Mouse (Mus musculus) hindbrain, embryonic 10.5 days (tissue): Measurements from ENCODE around the gene Gm44805. TPM values are rescaled to one million over a fixed set of nuclear protein-coding genes. Genes with fewer than 3 reads are reported as not detected.

ENCODE experiments used
- DNase-seq: peaks from one replicate; pipeline ENCODE4 v3.0.0-alpha.2; 2017; ENCODE audit warnings: low spot score
- H3K27ac ChIP-seq: fragments of 300-500 bp; sonication (generic); 2 replicates; pipeline ENCODE4 v1.5.1; 2016; ENCODE audit warnings: mild to moderate bottlenecking, moderate library complexity
- H3K27me3 ChIP-seq: fragments of 300-500 bp; sonication (generic); 2 replicates; pipeline ENCODE4 v1.6.1; 2016; ENCODE audit warnings: mild to moderate bottlenecking; ENCODE audit not compliant: poor library complexity, insufficient read depth, severe bottlenecking
- H3K36me3 ChIP-seq: fragments of 300-500 bp; sonication (generic); 2 replicates; pipeline ENCODE4 v1.6.1; 2016; ENCODE audit warnings: mild to moderate bottlenecking, moderate library complexity
- H3K4me1 ChIP-seq: fragments of 300-500 bp; sonication (generic); replicated peaks from 2 replicates; pipeline ENCODE4 v1.6.1; 2016; ENCODE audit warnings: mild to moderate bottlenecking
- H3K4me3 ChIP-seq: fragments of 300-500 bp; sonication (generic); 2 replicates; pipeline ENCODE4 v1.5.1; 2016; ENCODE audit warnings: mild to moderate bottlenecking, moderate library complexity
- H3K9me3 ChIP-seq: fragments of 300-500 bp; sonication (generic); 2 replicates; pipeline ENCODE4 v1.6.1; 2016; ENCODE audit warnings: mild to moderate bottlenecking, moderate library complexity
- WGBS: fragments of 180-500 bp; shearing (Covaris S2); methylation state at CpG from one replicate; pipeline ENCODE4 v1.1.7; 2016; 5-methylcytosine and 5-hydroxymethylcytosine counted together
- polyA plus RNA-seq: library from polyadenylated mRNA; unstranded; fragments of >200 nt; fragmentation: Nextera tagmentation; extraction: Ambion mirVana; gene quantifications from 2 replicates; pipeline ENCODE4 v1.2.1, GENCODE M21; 2016

Gene Gm44805
- polyA plus RNA-seq, 1 experiment from 2014 or later: not detected

- Histone ChIP-seq H3K36me3 (peaks cover 27% of the 10 kb centered on the region), H3K9me3 (0 out of 2 replicates have a peak, but pooled peaks cover 5% of the 10 kb centered on the region), H3K4me1 (peaks cover 22% of the 10 kb centered on the region; the same call in 1 of the 2 replicates), H3K27me3 (no peaks in the 10 kb centered on the region), H3K27ac (peak within 1 kb of the TSS; percentile 74), H3K4me3 (peak within 1 kb of the TSS; percentile 71)
- DNase-seq: peak; percentile 90
- WGBS: 1% methylated on average over 40 of the region's 41 CpGs
Observed at GRCm38 (mm10) chr7:19629361-19629734, 51.9 kb downstream of the Gm44805 start, which contains the start of gene Relb. Relb (minus strand) TSS chr7:19629438.

GRCm38 (mm10) chr7:19628536-19629360 is 52.5 kb downstream of the Gm44805 start:
- H3K27ac ChIP-seq: peak overlapping the region; percentile 74
- H3K9me3 ChIP-seq: 0 out of 2 replicates have a peak, but pooled peaks cover 5% of the 10 kb centered on the region
- peaks cover 21% of the 10 kb centered on the region for H3K36me3 ChIP-seq
- H3K4me3 ChIP-seq: peak overlapping the region; percentile 71
- H3K27me3 ChIP-seq: no peaks in the 10 kb centered on the region
- WGBS: under 1% methylated on average over 57 of the region's 57 CpGs
- H3K4me1 ChIP-seq: peaks cover 22% of the 10 kb centered on the region; the same call in 1 of the 2 replicates
- peak; percentile 95 for DNase-seq

GRCm38 (mm10) chr7:19628192-19628535 is 53.1 kb downstream of the Gm44805 start:
- H3K27me3 ChIP-seq: no peaks in the 10 kb centered on the region
- peak overlapping the region; percentile 74 for H3K27ac ChIP-seq
- H3K9me3 ChIP-seq: 0 out of 2 replicates have a peak, but pooled peaks cover 5% of the 10 kb centered on the region
- no peak for DNase-seq
- H3K4me3 ChIP-seq: peak overlapping the region; percentile 71
- 16% methylated on average over 17 of the region's 17 CpGs for WGBS
- H3K4me1 ChIP-seq: peaks cover 22% of the 10 kb centered on the region; the same call in 1 of the 2 replicates
- peaks cover 15% of the 10 kb centered on the region for H3K36me3 ChIP-seq

- Histone ChIP-seq H3K27me3 (no peaks in the 10 kb centered on the region), H3K4me3 (peak overlapping the region; percentile 71; the same call in 1 of the 2 replicates), H3K9me3 (0 out of 2 replicates have a peak, but pooled peaks cover 5% of the 10 kb centered on the region), H3K36me3 (peaks cover 11% of the 10 kb centered on the region), H3K4me1 (peaks cover 22% of the 10 kb centered on the region; the same call in 1 of the 2 replicates), H3K27ac (no peak overlapping the region)
- WGBS: 70% methylated on average over 3 of the region's 3 CpGs
- no peak for DNase-seq
Observed at GRCm38 (mm10) chr7:19627721-19628120, 53.5 kb downstream of the Gm44805 start.

- 75% methylated on average over 2 of the region's 2 CpGs for WGBS
- no peak overlapping the region for H3K4me3 ChIP-seq
Observed at GRCm38 (mm10) chr7:19623433-19623832, 57.8 kb downstream of the Gm44805 start.

GRCm38 (mm10) chr7:19622241-19622640 is 59.0 kb downstream of the Gm44805 start:
- Histone ChIP-seq H3K27ac (no peak overlapping the region), H3K4me3 (no peak overlapping the region), H3K4me1 (peaks cover 8% of the 10 kb centered on the region), H3K27me3 (peaks cover 16% of the 10 kb centered on the region), H3K9me3 (no peaks in the 10 kb centered on the region), H3K36me3 (no peaks in the 10 kb centered on the region)
- 43% methylated on average over 6 of the region's 6 CpGs for WGBS
- no peak for DNase-seq

More at GRCm38 (mm10) chr7:19623433-19623832, 57.8 kb downstream of the Gm44805 start:
- Histone ChIP-seq H3K4me1 (peaks cover 17% of the 10 kb centered on the region), H3K27ac (no peak overlapping the region), H3K27me3 (peaks cover 16% of the 10 kb centered on the region), H3K36me3 (no peaks in the 10 kb centered on the region), H3K9me3 (0 out of 2 replicates have a peak, but pooled peaks cover 1% of the 10 kb centered on the region)
- no peak for DNase-seq

Other genes starting within 250 kb of the Gm44805 start
- gene Mark4, start 222.6 kb downstream of the Gm44805 start, polyA plus RNA-seq: 9.3 and 13.6 TPM in 2 replicates
- gene Exoc3l2, start 218.1 kb downstream of the Gm44805 start, polyA plus RNA-seq: 0.39 and 0.80 TPM in 2 replicates
- gene Bloc1s3, start 173.1 kb downstream of the Gm44805 start, polyA plus RNA-seq: 2.4 and 3.8 TPM in 2 replicates
- 68.8 and 71.4 TPM in 2 replicates for gene Trappc6a, start 173.0 kb downstream of the Gm44805 start, polyA plus RNA-seq
- gene Nkpd1, start 163.6 kb downstream of the Gm44805 start, polyA plus RNA-seq: 0.09 and 0.10 TPM in 2 replicates
- gene Ppp1r37, start 118.3 kb downstream of the Gm44805 start, polyA plus RNA-seq: 22.6 and 30.4 TPM in 2 replicates
- 0.22 and 0.72 TPM in 2 replicates for gene Zfp296, start 104.1 kb downstream of the Gm44805 start, polyA plus RNA-seq
- 177 and 188 TPM in 2 replicates for gene Gemin7, start 103.8 kb downstream of the Gm44805 start, polyA plus RNA-seq
- gene Clasrp, start 76.9 kb downstream of the Gm44805 start, polyA plus RNA-seq: 57.5 and 68.8 TPM in 2 replicates
- 4.4 and 6.1 TPM in 2 replicates for gene Relb, start 52.0 kb downstream of the Gm44805 start, polyA plus RNA-seq
- 83.8 and 99.9 TPM in 2 replicates for gene Clptm1, start 16.4 kb downstream of the Gm44805 start, polyA plus RNA-seq
- 0.30 TPM in 1 of 2 replicates, not detected in the other for gene Apoc2, start 3.5 kb downstream of the Gm44805 start, polyA plus RNA-seq
- not detected in 2 replicates for gene Apoc4, start 56 bp upstream of the Gm44805 start, polyA plus RNA-seq
- gene Apoc1, start 11.2 kb upstream of the Gm44805 start, polyA plus RNA-seq: 2.2 and 2.3 TPM in 2 replicates
- gene Apoe, start 17.8 kb upstream of the Gm44805 start, polyA plus RNA-seq: 179 and 230 TPM in 2 replicates
- 209 and 211 TPM in 2 replicates for gene Tomm40, start 34.0 kb upstream of the Gm44805 start, polyA plus RNA-seq
- gene Nectin2, start 69.1 kb upstream of the Gm44805 start, polyA plus RNA-seq: 89.0 and 99.8 TPM in 2 replicates
- gene Bcam, start 89.6 kb upstream of the Gm44805 start, polyA plus RNA-seq: 46.8 and 57.3 TPM in 2 replicates
- 1.2 and 1.8 TPM in 2 replicates for gene Cblc, start 115.4 kb upstream of the Gm44805 start, polyA plus RNA-seq
- 0.60 and 0.78 TPM in 2 replicates for gene Bcl3, start 141.3 kb upstream of the Gm44805 start, polyA plus RNA-seq
- 0.20 TPM in 1 of 2 replicates, not detected in the other for gene Gm19345, start 170.6 kb upstream of the Gm44805 start, polyA plus RNA-seq
- gene Ceacam16, start 179.9 kb upstream of the Gm44805 start, polyA plus RNA-seq: not detected in 2 replicates
- not detected in 2 replicates for gene Ceacam19, start 206.5 kb upstream of the Gm44805 start, polyA plus RNA-seq
- gene Pvr, start 239.7 kb upstream of the Gm44805 start, polyA plus RNA-seq: 4.4 and 5.4 TPM in 2 replicates